Mouse (Mus musculus) spleen, adult 2 months (tissue): ENCODE measurements around the gene Abcc2.

Experiments used
- CTCF ChIP-seq: fragments of 200-500 bp; IDR thresholded peaks from 2 replicates; pipeline ENCODE4 v1.5.1; 2011; ENCODE audit warnings: mild to moderate bottlenecking, inconsistent platforms; ENCODE audit not compliant: insufficient read depth, insufficient read length, insufficient replicate concordance; ENCODE audit errors: extremely low read depth
- POLR2A ChIP-seq: fragments of 200-500 bp; IDR thresholded peaks from 2 replicates; pipeline ENCODE4 v1.6.1; 2011; ENCODE audit warnings: low read depth, low read length, inconsistent platforms

DNA sequence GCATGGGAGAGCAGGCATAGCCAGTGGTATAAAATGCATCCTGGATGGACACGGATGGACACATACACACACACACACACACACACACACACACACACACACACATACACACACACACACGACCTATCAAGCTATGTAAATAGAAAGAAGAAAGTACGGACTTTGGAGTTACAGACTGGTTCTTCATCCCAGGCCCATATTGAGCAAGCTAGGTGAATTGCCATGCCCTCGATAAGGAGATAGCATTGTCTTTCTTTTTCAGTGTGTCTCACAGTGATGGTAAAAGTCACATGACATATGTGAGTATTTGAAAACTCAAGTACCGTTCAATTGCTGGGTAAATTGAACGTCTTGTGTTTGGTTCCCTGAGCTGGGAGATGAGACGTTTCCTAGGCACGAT, 44.9 kb downstream of the Abcc2 start:
- no peak for TF ChIP-seq POLR2A
- no peak for TF ChIP-seq CTCF
